Mouse (Mus musculus): ENCODE measurements around the gene Cdh13. TPM values are rescaled to one million over a fixed set of nuclear protein-coding genes. Genes with fewer than 3 reads are reported as not detected.

The Cdh13 gene
- polyA plus RNA-seq, 1 experiment from 2014 or later = 4.2 TPM

GRCm38 (mm10) chr8:118611551-118611950 lies 328.0 kb downstream of the Cdh13 start:
- Histone ChIP-seq H3K9ac (no peak overlapping the region), H3K27me3 (no peaks in the 10 kb centered on the region), H3K9me3 (replicated peaks) (no peaks in the 10 kb centered on the region), H3K4me3 (replicated peaks) (no peak overlapping the region), H3K27ac (no peak overlapping the region), H3K4me2 (no peak overlapping the region), H3K36me3 (no peaks in the 10 kb centered on the region), H3K4me1 (no peaks in the 10 kb centered on the region)
- no peak for ATAC-seq (replicated peaks; ENCODE audit: low FRiP score)
- WGBS = 71% methylated on average over 10 of the region's 10 CpGs

- H3K27ac ChIP-seq = no peak overlapping the region
- H3K27me3 ChIP-seq = no peaks in the 10 kb centered on the region
- H3K4me2 ChIP-seq = no peak overlapping the region
- H3K9me3 ChIP-seq (replicated peaks) = no peaks in the 10 kb centered on the region
- H3K36me3 ChIP-seq = no peaks in the 10 kb centered on the region
- no peaks in the 10 kb centered on the region for H3K4me1 ChIP-seq
- no peak overlapping the region for H3K9ac ChIP-seq
- no peak overlapping the region for H3K4me3 ChIP-seq (replicated peaks)
- ATAC-seq (replicated peaks; ENCODE audit: low FRiP score) = no peak
- WGBS = 93% methylated on average over 10 of the region's 10 CpGs
Measured at GRCm38 (mm10) chr8:118618195-118618594, 334.7 kb downstream of the Cdh13 start.

GRCm38 (mm10) chr8:118626425-118626824 lies 342.9 kb downstream of the Cdh13 start:
- 91% methylated on average over 5 of the region's 5 CpGs for WGBS
- no peaks in the 10 kb centered on the region for H3K9me3 ChIP-seq (replicated peaks)
- H3K4me3 ChIP-seq (replicated peaks) = no peak overlapping the region
- no peaks in the 10 kb centered on the region for H3K27me3 ChIP-seq
- no peak overlapping the region for H3K4me2 ChIP-seq
- ATAC-seq (replicated peaks; ENCODE audit: low FRiP score) = no peak
- H3K36me3 ChIP-seq = no peaks in the 10 kb centered on the region
- H3K27ac ChIP-seq = no peak overlapping the region
- H3K9ac ChIP-seq = no peak overlapping the region
- no peaks in the 10 kb centered on the region for H3K4me1 ChIP-seq

- no peak overlapping the region for H3K9ac ChIP-seq
- H3K4me1 ChIP-seq = no peaks in the 10 kb centered on the region
- no peak overlapping the region for H3K4me3 ChIP-seq (replicated peaks)
- no peaks in the 10 kb centered on the region for H3K36me3 ChIP-seq
- no peak overlapping the region for H3K4me2 ChIP-seq
- H3K9me3 ChIP-seq (replicated peaks) = no peaks in the 10 kb centered on the region
- WGBS = 63% methylated on average over 5 of the region's 5 CpGs
- H3K27me3 ChIP-seq = no peaks in the 10 kb centered on the region
- no peak overlapping the region for H3K27ac ChIP-seq
- no peak for ATAC-seq (replicated peaks; ENCODE audit: low FRiP score)
Measured at GRCm38 (mm10) chr8:118627737-118628136, 344.2 kb downstream of the Cdh13 start.

GRCm38 (mm10) chr8:118628702-118629101 lies 345.2 kb downstream of the Cdh13 start:
- Histone ChIP-seq H3K4me2 (no peak overlapping the region), H3K9ac (no peak overlapping the region), H3K27me3 (no peaks in the 10 kb centered on the region), H3K9me3 (replicated peaks) (no peaks in the 10 kb centered on the region), H3K36me3 (no peaks in the 10 kb centered on the region), H3K4me1 (no peaks in the 10 kb centered on the region), H3K4me3 (replicated peaks) (no peak overlapping the region), H3K27ac (no peak overlapping the region)
- 85% methylated on average over 8 of the region's 8 CpGs for WGBS
- ATAC-seq (replicated peaks; ENCODE audit: low FRiP score) = no peak

- Histone ChIP-seq H3K4me1 (no peaks in the 10 kb centered on the region), H3K36me3 (no peaks in the 10 kb centered on the region), H3K27ac (no peak overlapping the region), H3K4me3 (replicated peaks) (no peak overlapping the region), H3K9me3 (replicated peaks) (no peaks in the 10 kb centered on the region), H3K27me3 (no peaks in the 10 kb centered on the region), H3K9ac (no peak overlapping the region), H3K4me2 (no peak overlapping the region)
- no peak for ATAC-seq (replicated peaks; ENCODE audit: low FRiP score)
- 57% methylated on average over 22 of the region's 22 CpGs for WGBS
Measured at GRCm38 (mm10) chr8:118635296-118636060, 351.9 kb downstream of the Cdh13 start.

- Histone ChIP-seq H3K9me3 (replicated peaks) (no peaks in the 10 kb centered on the region), H3K4me1 (no peaks in the 10 kb centered on the region), H3K9ac (no peak overlapping the region), H3K27me3 (no peaks in the 10 kb centered on the region), H3K4me3 (replicated peaks) (no peak overlapping the region), H3K4me2 (no peak overlapping the region), H3K27ac (no peak overlapping the region), H3K36me3 (no peaks in the 10 kb centered on the region)
- 78% methylated on average over 8 of the region's 8 CpGs for WGBS
- ATAC-seq (replicated peaks; ENCODE audit: low FRiP score) = no peak
Measured at GRCm38 (mm10) chr8:118639606-118640005, 356.1 kb downstream of the Cdh13 start.

- no peak overlapping the region for H3K9ac ChIP-seq
- WGBS = 76% methylated on average over 4 of the region's 4 CpGs
- no peaks in the 10 kb centered on the region for H3K36me3 ChIP-seq
- H3K27ac ChIP-seq = no peak overlapping the region
- H3K9me3 ChIP-seq (replicated peaks) = no peaks in the 10 kb centered on the region
- H3K4me1 ChIP-seq = no peaks in the 10 kb centered on the region
- ATAC-seq (replicated peaks; ENCODE audit: low FRiP score) = no peak
- no peaks in the 10 kb centered on the region for H3K27me3 ChIP-seq
- no peak overlapping the region for H3K4me3 ChIP-seq (replicated peaks)
- H3K4me2 ChIP-seq = no peak overlapping the region
Measured at GRCm38 (mm10) chr8:118641799-118642198, 358.3 kb downstream of the Cdh13 start.

GRCm38 (mm10) chr8:118648801-118649537 lies 365.4 kb downstream of the Cdh13 start:
- 78% methylated on average over 6 of the region's 6 CpGs for WGBS
- H3K4me3 ChIP-seq (replicated peaks) = no peak overlapping the region

GRCm38 (mm10) chr8:118649981-118650380 lies 366.4 kb downstream of the Cdh13 start:
- 85% methylated on average over 4 of the region's 4 CpGs for WGBS
- Histone ChIP-seq H3K27me3 (no peaks in the 10 kb centered on the region), H3K9me3 (replicated peaks) (no peaks in the 10 kb centered on the region), H3K4me2 (no peak overlapping the region), H3K27ac (no peak overlapping the region), H3K4me1 (no peaks in the 10 kb centered on the region), H3K9ac (no peak overlapping the region), H3K4me3 (replicated peaks) (no peak overlapping the region), H3K36me3 (no peaks in the 10 kb centered on the region)
- ATAC-seq (replicated peaks; ENCODE audit: low FRiP score) = no peak

More at GRCm38 (mm10) chr8:118648801-118649537, 365.4 kb downstream of the Cdh13 start:
- no peak overlapping the region for H3K27ac ChIP-seq
- no peak for ATAC-seq (replicated peaks; ENCODE audit: low FRiP score)
- no peak overlapping the region for H3K4me2 ChIP-seq
- H3K36me3 ChIP-seq = no peaks in the 10 kb centered on the region
- H3K9me3 ChIP-seq (replicated peaks) = no peaks in the 10 kb centered on the region
- H3K4me1 ChIP-seq = no peaks in the 10 kb centered on the region
- no peak overlapping the region for H3K9ac ChIP-seq
- H3K27me3 ChIP-seq = no peaks in the 10 kb centered on the region

GRCm38 (mm10) chr8:118662001-118662829 lies 378.7 kb downstream of the Cdh13 start:
- ATAC-seq (replicated peaks; ENCODE audit: low FRiP score) = no peak
- H3K27ac ChIP-seq = no peak overlapping the region
- H3K4me2 ChIP-seq = no peak overlapping the region
- WGBS = 57% methylated on average over 8 of the region's 8 CpGs
- no peaks in the 10 kb centered on the region for H3K9me3 ChIP-seq (replicated peaks)
- no peaks in the 10 kb centered on the region for H3K27me3 ChIP-seq
- no peak overlapping the region for H3K4me3 ChIP-seq (replicated peaks)
- H3K4me1 ChIP-seq = no peaks in the 10 kb centered on the region
- H3K9ac ChIP-seq = no peak overlapping the region
- no peaks in the 10 kb centered on the region for H3K36me3 ChIP-seq

- no peaks in the 10 kb centered on the region for H3K9me3 ChIP-seq (replicated peaks)
- no peak overlapping the region for H3K9ac ChIP-seq
- ATAC-seq (replicated peaks; ENCODE audit: low FRiP score) = no peak
- no peaks in the 10 kb centered on the region for H3K4me1 ChIP-seq
- H3K27me3 ChIP-seq = no peaks in the 10 kb centered on the region
- H3K4me2 ChIP-seq = no peak overlapping the region
- no peaks in the 10 kb centered on the region for H3K36me3 ChIP-seq
- no peak overlapping the region for H3K27ac ChIP-seq
- WGBS = 60% methylated on average over 5 of the region's 5 CpGs
- H3K4me3 ChIP-seq (replicated peaks) = no peak overlapping the region
Measured at GRCm38 (mm10) chr8:118665081-118665480, 381.5 kb downstream of the Cdh13 start.
